Mouse (Mus musculus): ENCODE results near the gene Jag2. TPM values are rescaled to one million over a fixed set of nuclear protein-coding genes. Genes with fewer than 3 reads are reported as not detected.

The Jag2 gene
- polyA plus RNA-seq, 1 experiment: 23.0 TPM

DNA sequence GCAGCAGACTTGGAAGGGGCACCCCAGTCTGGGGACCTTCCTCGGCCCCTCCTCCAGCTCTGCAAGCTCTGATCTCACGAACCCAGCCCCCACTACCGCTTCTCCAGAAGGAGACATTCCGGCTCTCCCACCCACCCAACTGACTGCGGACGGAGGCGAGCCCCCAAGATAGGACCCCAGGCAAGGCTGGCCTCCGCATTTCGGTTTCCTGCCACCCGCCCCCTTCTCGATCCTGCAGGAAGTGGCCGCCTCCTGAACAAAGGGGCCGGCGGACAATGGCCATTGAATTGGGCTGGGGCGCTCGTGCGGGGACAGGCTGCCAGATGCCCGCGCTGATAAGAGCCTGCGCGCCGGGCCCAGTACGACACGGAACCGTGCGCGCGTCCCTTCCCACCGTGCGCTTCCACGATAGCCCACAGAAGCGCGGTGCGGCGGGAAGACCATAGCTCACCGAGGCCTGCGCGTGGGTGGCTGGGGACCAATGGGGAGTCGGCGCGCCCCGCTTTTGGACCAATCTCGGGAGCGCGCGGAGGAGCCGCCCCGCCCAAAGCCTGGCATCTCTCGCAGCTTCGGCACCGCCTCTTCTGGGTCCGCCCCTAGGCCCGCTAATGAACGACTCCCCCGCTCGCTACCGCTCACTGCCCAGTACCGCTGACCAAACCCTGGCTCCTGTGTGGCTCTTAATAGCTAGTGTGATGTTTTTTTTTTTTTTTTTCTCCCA, 20.6 kb upstream of the Jag2 start:
- TF ChIP-seq CTCF (IDR thresholded peaks at IDR 0.05; ENCODE audit: borderline replicate concordance, insufficient read depth, low read depth, low read length) (no peak), POLR2A (IDR thresholded peaks at IDR 0.05; ENCODE audit: borderline replicate concordance, insufficient read depth, low read length) (peak; percentile 66)
- Histone ChIP-seq H3K4me1 (ENCODE audit: control insufficient read depth, insufficient read depth, low read length) (peaks cover 26% of the 10 kb centered on the region), H3K27me3 (ENCODE audit: control insufficient read depth, insufficient read depth, low read length) (no peaks in the 10 kb centered on the region), H3K27ac (ENCODE audit: insufficient read depth, low read length) (peak overlapping the region; percentile 34; the same call in 1 of the 2 replicates), H3K4me3 (replicated peaks; ENCODE audit: insufficient read depth, low read depth, low read length) (peak overlapping the region; percentile 67)
- peak; percentile 94 to 95 for DNase-seq
- WGBS: under 1% methylated on average over 58 of the region's 58 CpGs

DNA sequence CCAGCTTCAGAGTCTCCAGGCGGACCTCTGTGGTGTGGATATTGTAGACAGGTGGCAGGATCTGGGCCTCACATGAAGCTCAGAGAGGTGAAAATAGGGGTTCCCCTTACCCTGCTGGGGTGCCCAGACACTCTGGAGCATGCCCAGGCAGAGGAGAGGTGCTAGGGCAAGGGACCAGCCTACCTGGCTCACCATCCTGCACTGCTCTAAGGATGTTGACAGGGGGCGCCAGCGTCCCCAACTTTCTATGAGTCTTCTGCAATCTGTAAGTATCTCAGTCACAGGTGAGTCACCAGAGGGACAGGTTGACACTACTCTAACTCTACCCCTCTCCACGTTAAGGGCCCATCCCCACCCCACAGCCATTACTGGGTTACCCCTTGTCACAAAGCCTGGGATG, 17.7 kb upstream of the Jag2 start:
- H3K4me1 ChIP-seq (ENCODE audit: control insufficient read depth, insufficient read depth, low read length): peaks cover 13% of the 10 kb centered on the region; the same call in 1 of the 2 replicates
- H3K4me3 ChIP-seq (replicated peaks; ENCODE audit: insufficient read depth, low read depth, low read length): no peak overlapping the region
- 29% methylated on average over 4 of the region's 4 CpGs for WGBS
- no peaks in the 10 kb centered on the region for H3K27me3 ChIP-seq (ENCODE audit: control insufficient read depth, insufficient read depth, low read length)
- peak; percentile 54 to 61 for DNase-seq
- TF ChIP-seq POLR2A (IDR thresholded peaks at IDR 0.05; ENCODE audit: borderline replicate concordance, insufficient read depth, low read length) (no peak), CTCF (IDR thresholded peaks at IDR 0.05; ENCODE audit: borderline replicate concordance, insufficient read depth, low read depth, low read length) (peak; percentile 68)
- H3K27ac ChIP-seq (ENCODE audit: insufficient read depth, low read length): no peak overlapping the region

DNA sequence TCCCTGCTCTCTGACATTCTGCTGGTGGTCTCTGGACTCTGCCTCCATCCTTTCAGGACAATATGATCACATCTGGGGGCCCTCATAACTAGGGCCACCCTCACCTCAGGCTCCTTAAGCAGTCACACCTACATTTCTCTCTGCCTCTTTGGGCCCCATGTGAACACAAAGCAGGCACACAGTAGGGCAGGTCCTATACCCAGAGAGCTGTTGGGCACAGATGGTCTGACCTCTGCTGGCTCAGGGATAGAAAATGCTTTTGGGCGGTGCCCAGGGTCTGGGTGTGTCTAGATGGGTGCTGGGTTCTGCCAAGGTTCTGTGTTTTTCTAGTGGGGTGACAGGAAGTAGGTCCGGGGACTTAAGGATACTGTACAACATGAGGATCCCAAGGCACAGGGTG, 14.1 kb upstream of the Jag2 start:
- H3K4me3 ChIP-seq (replicated peaks; ENCODE audit: insufficient read depth, low read depth, low read length): no peak overlapping the region
- 87% methylated on average over 2 of the region's 2 CpGs for WGBS
- no peak overlapping the region for H3K27ac ChIP-seq (ENCODE audit: insufficient read depth, low read length)
- DNase-seq: no peak
- peaks cover 23% of the 10 kb centered on the region for H3K4me1 ChIP-seq (ENCODE audit: control insufficient read depth, insufficient read depth, low read length)
- TF ChIP-seq POLR2A (IDR thresholded peaks at IDR 0.05; ENCODE audit: borderline replicate concordance, insufficient read depth, low read length): no peak
- TF ChIP-seq CTCF (IDR thresholded peaks at IDR 0.05; ENCODE audit: borderline replicate concordance, insufficient read depth, low read depth, low read length): no peak
- H3K27me3 ChIP-seq (ENCODE audit: control insufficient read depth, insufficient read depth, low read length): no peaks in the 10 kb centered on the region

DNA sequence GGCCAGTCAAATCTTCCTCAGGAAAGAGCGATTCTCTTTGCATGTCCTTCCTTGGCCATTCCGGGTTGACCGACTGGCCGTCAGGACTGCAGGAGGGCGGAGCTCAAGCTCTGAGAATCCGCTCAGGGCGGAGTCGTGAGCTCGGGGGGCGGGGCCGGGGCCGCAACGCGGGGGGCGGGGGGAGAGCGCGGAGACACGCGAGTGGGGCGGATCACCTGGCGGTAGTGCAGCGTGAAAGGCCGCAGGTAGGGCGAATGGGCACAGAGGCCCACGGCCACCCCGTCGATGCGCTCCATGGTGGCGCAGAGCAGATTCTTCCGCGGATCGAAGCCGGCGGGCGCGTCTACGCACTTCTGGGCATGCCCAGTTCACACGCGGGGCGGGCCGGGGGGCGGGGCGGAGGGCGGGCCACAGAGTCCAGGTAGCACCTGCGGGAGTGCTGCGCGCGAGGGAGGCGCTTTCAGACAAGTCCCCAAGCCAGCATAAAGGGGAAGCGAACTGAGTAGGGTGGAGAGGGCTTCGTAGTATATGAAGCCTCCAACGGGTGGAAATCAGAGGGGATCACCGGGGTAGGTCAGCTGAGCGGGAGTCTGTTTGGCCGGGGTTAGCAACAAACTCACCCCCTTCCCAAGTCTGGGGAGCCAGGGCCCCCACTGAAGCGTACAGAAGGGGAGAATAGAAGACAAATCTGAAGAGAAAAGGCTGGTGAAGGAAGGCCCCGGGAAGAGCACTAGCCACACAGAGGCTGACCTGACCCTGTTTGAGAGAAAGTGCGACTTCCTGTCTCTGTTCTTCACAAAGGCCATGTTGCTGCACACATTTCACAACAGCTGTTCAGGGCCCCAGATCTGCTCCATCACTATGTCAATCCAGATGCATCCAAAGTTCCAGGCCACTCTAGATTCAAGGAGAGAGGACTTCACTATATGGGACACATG, 12.5 kb upstream of the Jag2 start, which contains the start of gene Nudt14:
TSS of gene Nudt14 (minus strand) at position 349 of the 938 bp plus-strand sequence.
- Histone ChIP-seq H3K27me3 (ENCODE audit: control insufficient read depth, insufficient read depth, low read length) (no peaks in the 10 kb centered on the region), H3K4me1 (ENCODE audit: control insufficient read depth, insufficient read depth, low read length) (peaks cover 33% of the 10 kb centered on the region), H3K27ac (ENCODE audit: insufficient read depth, low read length) (no peak within 1 kb of the TSS), H3K4me3 (replicated peaks; ENCODE audit: insufficient read depth, low read depth, low read length) (peak within 1 kb of the TSS; percentile 70)
- DNase-seq: peak; percentile 73 to 79
- 3% methylated on average over 57 of the region's 58 CpGs for WGBS
- TF ChIP-seq CTCF (IDR thresholded peaks at IDR 0.05; ENCODE audit: borderline replicate concordance, insufficient read depth, low read depth, low read length): no peak
- peak; percentile 39; the same call in 1 of the 2 replicates for TF ChIP-seq POLR2A (IDR thresholded peaks at IDR 0.05; ENCODE audit: borderline replicate concordance, insufficient read depth, low read length)

DNA sequence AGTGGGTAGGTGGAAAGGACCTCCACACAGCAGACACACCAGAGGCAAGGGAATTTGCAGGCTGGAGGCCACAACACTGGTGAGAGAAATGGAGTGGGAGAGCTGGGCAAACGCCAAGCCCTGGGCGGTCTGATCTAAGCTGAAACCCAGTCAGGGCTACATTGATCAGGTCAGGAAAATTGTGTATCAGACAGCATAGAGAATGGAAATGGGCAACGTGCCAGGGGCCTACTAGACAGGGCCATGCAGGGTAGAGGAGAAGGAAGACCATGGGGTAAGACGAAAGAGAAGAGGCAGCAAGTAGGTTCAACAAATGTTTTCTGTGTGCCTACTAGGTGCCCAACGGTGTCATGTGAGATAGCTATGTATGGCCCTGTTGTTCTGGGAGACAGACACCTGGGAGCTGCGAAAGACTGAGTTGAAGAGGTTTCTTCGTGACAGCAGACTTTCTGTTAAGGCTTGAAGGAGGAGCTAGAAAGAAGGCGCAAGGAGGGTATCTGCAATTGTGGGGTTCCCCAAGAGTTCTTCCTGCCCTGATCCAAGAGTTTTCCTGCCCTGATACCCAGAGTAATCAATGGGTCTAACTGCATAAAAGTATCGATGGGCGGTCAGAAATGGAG, 11.7 kb upstream of the Jag2 start:
- Histone ChIP-seq H3K4me1 (ENCODE audit: control insufficient read depth, insufficient read depth, low read length) (peaks cover 33% of the 10 kb centered on the region), H3K27me3 (ENCODE audit: control insufficient read depth, insufficient read depth, low read length) (no peaks in the 10 kb centered on the region), H3K27ac (ENCODE audit: insufficient read depth, low read length) (no peak overlapping the region), H3K4me3 (replicated peaks; ENCODE audit: insufficient read depth, low read depth, low read length) (peak overlapping the region; percentile 70)
- 63% methylated on average over 10 of the region's 10 CpGs for whole genome bisulfite sequencing
- DNase-seq: peak in 1 of 2 experiments; percentile 48
- TF ChIP-seq POLR2A (IDR thresholded peaks at IDR 0.05; ENCODE audit: borderline replicate concordance, insufficient read depth, low read length) (no peak), CTCF (IDR thresholded peaks at IDR 0.05; ENCODE audit: borderline replicate concordance, insufficient read depth, low read depth, low read length) (no peak)

DNA sequence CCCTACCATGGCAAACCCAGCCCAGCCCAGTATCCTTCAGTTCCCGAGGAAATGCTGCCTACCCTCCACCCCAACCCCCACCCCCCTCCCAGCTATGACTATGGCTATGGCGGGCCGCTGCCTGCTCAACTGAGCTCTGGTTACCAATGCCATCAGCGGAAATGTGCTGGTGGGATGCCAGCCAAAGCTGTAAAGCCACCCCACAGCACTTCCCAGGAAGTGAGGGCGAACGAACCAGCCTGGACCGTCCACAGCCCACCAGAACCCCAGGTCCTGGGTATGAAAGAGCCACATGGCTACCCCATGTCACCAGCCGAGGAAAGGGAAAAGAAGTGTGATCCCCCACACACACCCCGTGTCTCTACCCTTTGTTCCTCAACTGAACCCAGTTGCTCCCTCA, 11.1 kb upstream of the Jag2 start:
- no peaks in the 10 kb centered on the region for H3K27me3 ChIP-seq (ENCODE audit: control insufficient read depth, insufficient read depth, low read length)
- no peak overlapping the region for H3K27ac ChIP-seq (ENCODE audit: insufficient read depth, low read length)
- TF ChIP-seq POLR2A (IDR thresholded peaks at IDR 0.05; ENCODE audit: borderline replicate concordance, insufficient read depth, low read length) (no peak), CTCF (IDR thresholded peaks at IDR 0.05; ENCODE audit: borderline replicate concordance, insufficient read depth, low read depth, low read length) (no peak)
- peaks cover 33% of the 10 kb centered on the region for H3K4me1 ChIP-seq (ENCODE audit: control insufficient read depth, insufficient read depth, low read length)
- 73% methylated on average over 9 of the region's 9 CpGs for WGBS
- no peak overlapping the region for H3K4me3 ChIP-seq (replicated peaks; ENCODE audit: insufficient read depth, low read depth, low read length)
- no peak for DNase-seq

DNA sequence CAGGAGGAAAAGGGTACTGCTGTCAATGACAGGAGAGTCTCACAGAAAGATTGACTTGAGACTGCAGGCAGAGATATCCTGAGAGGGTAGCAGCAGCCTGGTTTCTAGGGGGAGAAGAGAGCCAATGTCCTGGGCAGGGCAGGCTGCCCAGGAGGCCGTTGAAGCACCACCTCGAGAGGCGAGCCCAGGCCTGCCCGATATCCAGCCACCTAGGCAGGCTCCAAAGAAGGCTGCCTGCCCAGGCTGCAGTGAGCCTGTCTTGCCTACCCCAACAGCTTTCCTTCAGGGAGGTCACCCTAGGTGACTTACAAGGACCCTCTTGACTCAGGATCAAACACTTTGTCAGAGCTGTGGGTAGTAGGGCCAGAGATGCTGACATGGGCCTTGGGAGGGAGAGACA, 10.7 kb upstream of the Jag2 start:
- Histone ChIP-seq H3K4me3 (replicated peaks; ENCODE audit: insufficient read depth, low read depth, low read length) (no peak overlapping the region), H3K4me1 (ENCODE audit: control insufficient read depth, insufficient read depth, low read length) (peaks cover 33% of the 10 kb centered on the region), H3K27ac (ENCODE audit: insufficient read depth, low read length) (no peak overlapping the region), H3K27me3 (ENCODE audit: control insufficient read depth, insufficient read depth, low read length) (no peaks in the 10 kb centered on the region)
- TF ChIP-seq CTCF (IDR thresholded peaks at IDR 0.05; ENCODE audit: borderline replicate concordance, insufficient read depth, low read depth, low read length) (no peak), POLR2A (IDR thresholded peaks at IDR 0.05; ENCODE audit: borderline replicate concordance, insufficient read depth, low read length) (no peak)
- no peak for DNase-seq
- WGBS: 53% methylated on average over 4 of the region's 4 CpGs

Measured in cerebellum, adult 2 months (tissue).